Mouse (Mus musculus) ZHBTc4 (cell line): ENCODE results near the gene Nxpe4.

Source experiments
- DNase-seq: peaks from one replicate; pipeline ENCODE4 v3.0.0-alpha.2; 2011; ENCODE audit warnings: low read depth, low spot score

Gene Nxpe4

DNA sequence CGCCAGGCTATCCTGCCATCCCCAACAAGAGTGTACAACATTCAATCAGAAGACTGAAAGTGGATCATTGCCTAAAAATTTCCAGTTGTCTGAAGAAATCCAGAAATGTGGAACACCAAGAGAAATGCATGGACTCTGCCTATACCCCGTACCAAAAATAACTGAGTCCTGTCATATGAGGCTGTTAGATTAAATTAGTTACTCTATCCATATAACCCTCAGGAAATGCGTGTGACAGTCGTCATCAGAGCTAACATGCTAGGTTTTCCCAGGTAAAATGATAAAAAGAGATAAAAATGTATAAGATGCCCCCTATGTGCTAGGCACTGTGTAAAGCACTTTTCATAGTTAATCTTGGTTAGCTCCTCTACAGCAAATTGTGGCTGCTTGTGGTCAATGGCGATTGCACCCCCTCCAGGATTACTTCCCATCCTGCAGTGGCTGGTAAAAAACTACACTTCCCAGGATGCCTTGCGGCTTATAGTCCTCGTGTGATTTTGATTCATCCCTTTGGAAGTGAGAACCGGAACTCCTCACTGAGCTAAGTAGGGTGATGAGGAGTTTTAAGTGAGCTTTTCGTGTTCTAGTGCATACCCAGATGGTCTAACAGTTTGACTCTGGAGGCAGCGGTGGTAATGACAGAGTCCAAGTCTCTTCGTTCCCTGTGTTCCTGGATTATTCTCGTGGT lies at the start of gene Nxpe4:
Gene Nxpe4 (plus strand): TSS at position 519 of the 688 bp plus-strand sequence.
- peak; percentile 90 for DNase-seq

GRCm38 (mm10) chr9:48126815-48127214 lies 35.0 kb upstream of the Nxpe4 start:
- DNase-seq, result no peak

DNA sequence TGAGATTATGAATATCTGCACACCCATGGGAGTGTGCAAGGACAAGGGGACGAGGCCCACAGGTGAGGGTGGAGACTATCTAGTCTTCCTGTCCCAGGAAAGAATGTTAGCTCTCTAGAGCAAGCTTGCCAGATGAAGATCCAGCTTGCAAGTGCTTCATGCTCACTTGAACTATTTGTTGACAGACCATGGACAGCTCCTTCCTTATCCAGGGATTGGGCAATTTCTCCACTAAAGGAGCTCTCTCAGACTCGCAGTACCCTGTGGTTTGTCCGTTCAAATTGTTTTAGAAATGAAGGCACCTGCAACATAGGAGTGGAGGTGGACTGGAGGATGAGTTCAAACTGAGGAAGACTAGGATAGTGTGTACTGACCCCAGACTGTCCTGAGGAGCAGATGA lies 24.3 kb upstream of the Nxpe4 start:
- peak; percentile 59 for DNase-seq

DNA sequence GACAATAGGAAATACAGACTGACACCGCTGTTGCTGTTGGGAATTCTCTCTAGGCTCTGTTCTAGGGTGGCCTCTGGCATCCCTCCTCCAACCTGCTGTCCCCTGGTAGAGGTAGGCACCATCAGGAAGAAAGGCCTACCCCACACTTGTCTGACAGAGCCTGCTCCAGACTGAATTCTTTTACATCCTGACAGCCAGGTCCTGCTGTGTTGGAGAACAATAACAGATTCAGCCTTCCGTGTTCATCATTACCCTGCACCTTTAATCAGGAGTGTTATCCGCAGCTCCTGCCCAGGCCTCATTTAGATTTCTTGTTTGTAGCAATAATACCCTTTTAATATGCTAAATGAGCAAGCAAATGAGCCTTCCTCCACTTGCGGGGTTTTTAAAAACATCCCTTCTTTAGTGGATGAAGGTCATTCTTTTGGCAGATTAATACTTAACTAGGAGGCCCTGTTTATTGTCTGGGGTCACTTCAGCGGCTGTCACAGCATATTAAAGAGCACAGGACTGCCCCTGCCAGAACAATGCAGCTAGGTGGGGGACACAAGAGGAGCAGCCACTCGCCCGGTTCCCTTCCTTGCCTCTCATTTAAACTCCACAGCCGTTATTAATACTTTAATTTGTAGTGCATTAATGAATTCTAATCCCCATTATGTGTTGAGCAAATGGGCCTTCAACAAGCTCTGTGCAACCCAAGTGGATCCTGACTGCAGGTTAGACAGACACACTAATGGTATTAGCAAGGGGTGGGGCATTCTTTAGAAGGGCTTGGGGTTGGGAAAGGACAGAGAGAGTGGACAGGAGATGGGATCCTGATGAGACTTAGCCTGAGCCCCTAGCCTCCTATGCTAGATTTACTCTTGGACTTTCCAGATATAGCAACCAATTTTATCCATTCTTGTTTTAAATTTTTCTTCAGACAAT lies 21.1 kb upstream of the Nxpe4 start:
- no peak for DNase-seq

DNA sequence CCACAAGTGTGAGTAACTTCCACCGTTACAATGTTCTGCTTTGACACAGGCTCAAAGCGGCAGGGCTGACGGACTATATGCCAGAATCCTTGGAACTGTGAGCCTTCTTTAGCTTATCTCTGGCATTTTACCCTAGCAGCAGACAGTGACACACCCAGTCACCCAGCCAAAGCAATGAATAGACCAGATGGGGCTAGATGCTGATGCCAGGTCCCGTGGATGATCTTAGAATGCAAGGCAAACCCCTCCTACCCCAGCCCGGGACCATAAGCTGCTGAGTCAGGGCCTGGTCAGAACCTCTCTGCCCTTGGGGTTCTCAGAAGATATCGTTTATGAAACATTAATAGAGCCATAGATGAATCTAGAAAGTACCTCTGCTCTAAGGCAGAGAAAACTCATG lies 19.2 kb upstream of the Nxpe4 start:
- DNase-seq, result no peak

DNA sequence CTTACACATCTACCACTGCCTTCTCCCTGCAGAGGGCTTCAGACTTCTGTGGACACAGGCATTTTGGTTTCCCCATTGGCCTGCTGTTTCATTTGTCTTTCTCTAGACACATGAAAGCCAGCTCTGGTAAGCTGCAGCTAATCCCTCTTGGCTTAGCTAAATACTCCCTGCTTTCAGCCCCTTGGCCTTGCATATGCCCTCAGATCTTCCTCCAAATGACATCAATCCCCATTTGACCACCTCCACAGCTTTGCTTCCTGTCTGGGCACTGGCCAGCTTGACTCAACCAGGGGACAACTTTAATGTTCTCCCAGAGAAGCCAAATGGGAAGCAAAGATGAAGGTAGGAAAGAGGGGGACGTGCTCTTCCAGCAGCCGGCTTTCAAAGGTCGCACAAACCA lies 15.1 kb upstream of the Nxpe4 start:
- DNase-seq, result no peak

GRCm38 (mm10) chr9:48166531-48166930 lies 4.7 kb downstream of the Nxpe4 start:
- DNase-seq, result peak; percentile 82

DNA sequence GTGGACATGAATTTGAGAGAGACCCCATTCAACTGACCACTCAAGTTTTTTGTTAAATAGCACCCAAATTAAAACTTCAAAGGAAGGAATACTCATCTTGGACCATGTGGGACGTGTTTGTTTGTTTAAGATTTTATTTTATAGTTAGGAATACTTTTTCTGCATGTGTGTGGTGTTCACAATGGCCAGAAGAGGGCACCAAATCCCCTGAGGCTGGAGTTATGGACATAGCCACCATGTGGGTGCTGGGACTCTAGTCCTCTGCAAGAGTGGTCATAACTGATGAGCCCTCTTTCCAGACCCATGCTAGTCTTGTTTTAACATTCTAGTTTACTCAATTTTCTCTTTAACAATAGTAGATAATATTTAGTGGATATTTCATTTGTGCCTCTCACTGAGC lies 14.9 kb downstream of the Nxpe4 start:
- peak; percentile 62 for DNase-seq

DNA sequence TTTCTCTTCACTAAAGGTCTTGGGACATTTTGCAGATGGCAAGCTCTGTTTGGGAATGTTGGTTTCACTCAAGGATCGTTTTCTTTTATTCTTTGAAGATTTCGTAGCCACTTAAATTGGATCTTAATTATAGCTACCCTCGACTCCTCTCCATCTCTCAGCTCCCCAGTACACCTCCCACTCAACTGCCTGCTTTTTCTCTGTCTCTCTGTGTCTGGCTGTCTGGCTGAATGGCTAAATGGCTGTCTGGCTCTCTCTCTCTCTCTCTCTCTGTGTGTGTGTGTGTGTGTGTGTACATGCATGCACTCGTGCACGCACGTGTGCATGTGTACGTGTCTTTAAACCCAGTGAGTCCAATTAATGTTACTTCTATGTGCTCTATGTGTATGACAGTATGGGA lies 19.5 kb downstream of the Nxpe4 start:
- no peak for DNase-seq

DNA sequence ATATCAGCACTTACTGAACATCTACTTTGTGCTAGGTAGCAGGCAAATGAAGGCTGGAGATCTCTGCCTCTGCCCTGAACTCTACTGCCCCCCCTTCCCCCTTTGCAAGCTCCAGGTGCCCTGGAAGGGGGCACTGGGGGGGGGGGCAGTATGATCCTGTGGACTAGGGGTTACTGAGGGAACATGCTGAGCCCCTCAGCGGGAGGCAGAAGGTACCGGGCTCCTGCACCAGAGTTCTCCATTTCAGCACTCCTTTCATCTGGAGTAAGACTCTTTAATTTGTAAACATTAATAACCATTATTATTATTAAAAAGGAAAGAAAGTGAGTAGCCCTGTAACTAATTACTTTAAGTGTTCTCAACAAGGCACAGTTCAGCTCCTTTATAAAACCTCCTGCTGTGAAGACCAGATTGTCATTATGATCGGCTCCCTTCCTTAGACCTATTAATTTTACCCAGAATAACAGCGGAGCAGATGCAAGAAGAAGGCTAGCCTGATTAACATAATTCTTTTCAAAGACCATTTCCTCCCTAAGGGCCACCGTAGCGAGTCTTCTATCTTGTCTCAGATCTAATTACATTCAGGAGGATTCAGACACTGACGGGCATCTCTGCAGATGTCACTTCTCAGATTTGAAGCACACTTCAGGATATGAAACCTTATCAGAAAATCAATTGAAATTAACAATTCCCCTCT lies 21.0 kb downstream of the Nxpe4 start:
- no peak for DNase-seq

GRCm38 (mm10) chr9:48184319-48184718 lies 22.5 kb downstream of the Nxpe4 start:
- DNase-seq, result no peak

DNA sequence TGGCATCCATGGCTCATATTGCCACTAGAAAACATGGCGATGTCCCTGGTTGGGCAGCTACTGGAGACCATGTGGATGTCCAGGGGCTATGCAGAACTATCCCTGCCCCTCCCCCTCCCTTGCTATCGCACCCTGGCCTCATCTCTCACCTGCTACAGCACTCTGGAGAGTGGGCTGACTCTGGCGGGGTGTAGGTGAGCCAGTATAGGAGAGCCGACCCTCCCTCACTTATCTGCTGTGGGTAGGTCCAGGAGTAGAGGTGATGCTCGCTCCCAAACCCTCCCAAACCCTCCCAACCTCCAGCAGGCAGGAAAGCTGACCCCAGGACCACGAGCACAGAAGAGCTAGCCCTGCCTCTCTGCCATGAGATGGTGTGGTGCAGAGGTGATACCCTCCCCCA lies 27.0 kb downstream of the Nxpe4 start:
- no peak for DNase-seq

DNA sequence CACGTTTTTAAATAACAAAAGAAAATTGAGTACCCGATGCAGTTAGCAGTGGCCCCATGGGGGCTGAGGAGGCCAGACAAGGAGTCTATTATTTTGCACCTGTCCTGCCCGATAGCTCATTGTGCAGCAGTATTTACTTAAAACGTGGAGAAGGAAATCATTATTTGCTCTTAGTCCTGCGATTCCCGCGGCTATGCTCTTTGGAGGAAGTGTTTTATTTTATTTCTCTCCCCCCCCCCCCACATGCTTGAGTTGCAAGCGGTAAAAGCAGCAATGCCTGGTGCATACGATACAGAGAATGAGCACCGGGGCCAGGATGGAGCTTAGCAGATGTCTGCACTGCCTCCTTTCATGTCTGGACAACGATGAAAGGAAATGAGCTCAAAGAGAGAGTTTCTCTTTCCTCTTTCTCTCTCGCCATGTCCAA lies 35.6 kb downstream of the Nxpe4 start:
- peak; percentile 56 for DNase-seq

DNA sequence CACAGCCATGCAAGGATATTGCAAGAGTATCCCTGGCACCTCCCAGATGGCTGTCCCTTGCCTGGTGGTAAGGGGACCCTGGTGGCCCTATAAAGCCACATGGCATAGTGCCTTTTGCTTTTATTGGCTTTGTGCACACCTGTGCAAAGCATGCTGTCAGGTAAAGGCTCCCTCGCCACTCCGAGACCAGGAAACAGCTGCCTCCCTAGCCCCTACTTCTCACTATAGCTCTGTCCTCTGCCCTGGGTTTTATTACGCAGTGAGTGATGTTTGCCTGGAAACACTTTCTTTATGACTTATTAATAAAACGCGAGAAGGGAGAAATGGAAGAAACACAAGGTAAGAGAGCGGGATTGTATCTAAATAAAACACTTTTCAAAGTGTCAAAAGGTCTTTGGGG lies 49.1 kb downstream of the Nxpe4 start:
- no peak for DNase-seq

DNA sequence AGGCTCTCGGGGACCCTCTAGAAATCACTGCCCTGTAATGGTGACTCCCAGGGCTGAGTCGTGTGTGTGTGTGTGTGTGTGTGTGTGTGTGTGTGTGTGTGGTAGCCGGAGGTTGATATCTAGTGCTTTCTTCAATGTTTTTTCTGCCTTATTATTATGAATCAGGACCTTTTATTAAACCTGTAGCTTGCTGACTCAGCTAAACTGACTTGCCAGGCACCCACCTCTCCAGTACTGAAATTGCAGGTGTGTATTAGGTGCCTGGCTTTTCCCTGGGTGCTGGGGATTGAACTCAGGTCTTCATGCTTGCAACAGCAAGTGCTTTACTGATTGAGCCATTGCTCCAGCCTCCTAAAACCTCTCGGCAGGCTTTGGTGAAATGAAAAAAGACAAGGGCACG lies 50.1 kb downstream of the Nxpe4 start:
- no peak for DNase-seq

DNA sequence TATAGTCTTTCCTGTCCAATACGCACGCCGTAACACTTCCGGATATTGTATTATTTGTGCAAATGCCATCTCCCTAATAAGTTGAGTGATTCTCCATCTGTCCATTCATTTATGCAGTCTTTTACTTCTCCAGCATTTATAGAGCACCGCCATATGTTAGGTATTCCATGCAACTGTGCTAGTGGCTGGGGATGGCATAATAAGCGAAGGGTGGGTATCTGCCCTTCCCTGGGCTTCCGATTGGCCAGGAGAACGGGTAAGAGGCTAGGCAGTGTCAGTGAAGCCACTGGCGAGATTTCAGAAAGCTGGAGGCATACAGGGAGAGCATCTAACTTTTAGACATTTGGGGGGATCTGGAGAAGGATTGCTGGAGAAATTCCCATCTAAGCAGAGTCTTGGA lies 52.9 kb downstream of the Nxpe4 start:
- no peak for DNase-seq

GRCm38 (mm10) chr9:48216091-48217001 lies 54.5 kb downstream of the Nxpe4 start:
- no peak for DNase-seq

DNA sequence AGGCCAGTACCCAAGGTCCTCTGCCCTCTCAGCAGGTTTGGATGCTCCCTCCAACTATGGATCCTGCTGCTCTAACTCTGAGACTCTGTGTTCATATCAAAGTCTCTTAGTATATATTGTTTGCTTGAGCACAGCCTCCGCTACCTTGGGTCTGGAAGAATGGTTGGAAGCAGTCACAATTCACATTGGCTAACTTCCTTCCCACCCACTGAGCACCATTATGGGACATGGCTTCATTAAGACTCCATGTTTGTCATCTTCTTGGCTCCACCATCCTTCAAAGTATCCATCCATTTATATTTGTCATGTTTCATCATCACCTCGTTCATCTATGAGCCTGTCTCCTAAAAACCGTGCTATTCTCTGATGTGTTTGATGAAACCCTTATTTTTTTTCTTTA lies 68.9 kb downstream of the Nxpe4 start:
- no peak for DNase-seq

DNA sequence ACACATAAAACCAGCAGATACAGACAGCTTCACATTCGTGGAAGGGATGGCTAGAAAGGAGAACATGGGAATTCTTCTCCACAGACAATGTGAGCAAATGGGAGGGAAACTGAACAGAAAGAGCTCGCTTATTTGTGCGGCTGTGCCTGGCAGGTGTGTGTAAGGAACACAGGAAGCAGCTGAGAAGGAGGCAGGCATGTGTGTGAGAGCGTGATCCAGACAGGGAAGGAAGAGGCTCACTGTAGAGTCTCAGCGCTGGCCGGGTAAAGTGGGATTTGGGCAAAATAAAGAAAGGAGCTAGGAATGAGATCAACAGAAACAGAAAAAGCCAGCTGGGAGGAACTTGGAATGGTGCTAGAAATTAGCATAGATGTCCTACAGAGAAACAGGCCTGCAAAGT lies 74.6 kb downstream of the Nxpe4 start:
- no peak for DNase-seq

GRCm38 (mm10) chr9:48238153-48238755 lies 76.4 kb downstream of the Nxpe4 start:
- DNase-seq, result peak; percentile 66

DNA sequence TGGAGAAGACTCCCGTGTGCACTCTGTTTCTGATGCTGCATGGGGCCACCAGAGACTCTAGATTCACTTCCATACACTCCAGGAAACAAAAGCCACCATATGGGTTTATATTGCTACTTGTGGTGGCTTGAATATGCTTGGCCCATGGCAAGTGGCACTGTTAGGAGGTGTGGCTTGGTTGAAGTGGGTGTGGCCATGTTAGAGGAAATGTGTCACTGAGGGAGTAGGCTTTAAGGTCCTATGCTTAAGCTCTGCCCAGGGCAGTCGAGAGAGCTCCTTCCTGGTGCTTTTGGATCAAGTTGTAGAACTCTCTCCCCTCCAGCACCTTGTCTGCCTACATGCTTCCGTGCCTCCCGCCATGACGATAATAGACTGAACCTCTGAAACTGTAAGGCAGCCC lies 77.6 kb downstream of the Nxpe4 start:
- no peak for DNase-seq
